Mouse (Mus musculus) liver, adult 2 months (tissue): ENCODE measurements around the gene Fam171a1.

Experiments
- CTCF ChIP-seq: fragments of 200-500 bp; IDR thresholded peaks from 2 replicates; pipeline ENCODE4 v1.5.1; 2011; ENCODE audit warnings: low read depth, low read length, control low read depth
- POLR2A ChIP-seq: fragments of 200-500 bp; IDR thresholded peaks from 2 replicates; pipeline ENCODE4 v1.6.1; 2011; ENCODE audit warnings: low read length, control low read depth; ENCODE audit not compliant: insufficient read depth; ENCODE audit errors: extremely low read depth

GRCm38 (mm10) chr2:3118969-3119368 lies 4.9 kb downstream of the Fam171a1 start:
- TF ChIP-seq CTCF = no peak
- TF ChIP-seq POLR2A = no peak
